Mouse (Mus musculus): ENCODE data around the gene Gm20388. TPM values are rescaled to one million over a fixed set of nuclear protein-coding genes. Genes with fewer than 3 reads are reported as not detected.

The Gm20388 gene
- total RNA-seq, 2 experiments from 2014 or later: 4.0 TPM; not detected in 1

DNA sequence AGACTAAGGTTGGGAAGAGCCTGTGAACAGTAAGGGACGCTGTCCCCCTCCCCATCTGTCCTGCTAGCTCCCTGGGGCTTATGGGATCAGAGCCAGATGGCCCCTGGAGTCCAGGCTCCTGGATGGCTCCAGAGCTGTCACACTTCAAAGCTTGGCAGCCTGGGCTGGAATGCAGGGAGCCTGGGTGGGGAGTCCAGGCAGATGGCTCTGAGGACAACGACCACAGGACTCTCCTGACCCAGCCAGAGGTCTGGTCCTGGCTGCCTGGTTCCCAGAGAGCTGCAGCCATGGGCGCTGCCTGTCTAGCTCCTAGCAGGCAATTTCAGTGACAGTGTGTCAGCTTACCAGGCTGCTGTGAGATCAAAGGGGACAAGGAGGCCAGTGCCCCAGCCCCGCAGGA lies 984.4 kb downstream of the Gm20388 start:
- DNase-seq: no peak

GRCm38 (mm10) chr8:120895600-120895999 lies 985.0 kb downstream of the Gm20388 start:
- no peak for DNase-seq

GRCm38 (mm10) chr8:120896203-120896602 lies 985.6 kb downstream of the Gm20388 start:
- no peak for DNase-seq

GRCm38 (mm10) chr8:120898008-120898407 lies 987.4 kb downstream of the Gm20388 start:
- DNase-seq: peak; percentile 18 to 53

GRCm38 (mm10) chr8:120898828-120899407 lies 988.3 kb downstream of the Gm20388 start:
- DNase-seq: no peak

- no peak for DNase-seq
These were observed 991.7 kb downstream of the Gm20388 start for GRCm38 (mm10) chr8:120902346-120902745.

DNA sequence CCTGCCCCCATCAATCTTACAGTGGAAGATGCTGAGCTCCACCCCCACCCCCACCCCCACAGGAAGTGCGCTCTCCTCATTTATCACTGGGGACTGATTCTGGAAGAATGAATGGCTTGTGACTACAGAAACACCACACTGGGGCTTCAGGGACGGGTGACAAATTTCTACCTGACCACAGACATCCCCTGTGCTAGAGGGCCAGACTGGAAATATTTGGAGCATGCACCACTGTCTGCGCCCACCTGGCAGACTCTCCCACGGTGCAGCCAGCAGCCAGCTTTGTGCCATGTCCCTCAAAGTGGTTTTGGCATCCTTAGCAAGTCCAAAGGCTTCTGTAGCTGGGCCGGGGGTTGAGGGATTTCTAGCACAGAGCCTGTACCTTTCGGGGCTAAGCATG lies 997.0 kb downstream of the Gm20388 start:
- DNase-seq: no peak

DNA sequence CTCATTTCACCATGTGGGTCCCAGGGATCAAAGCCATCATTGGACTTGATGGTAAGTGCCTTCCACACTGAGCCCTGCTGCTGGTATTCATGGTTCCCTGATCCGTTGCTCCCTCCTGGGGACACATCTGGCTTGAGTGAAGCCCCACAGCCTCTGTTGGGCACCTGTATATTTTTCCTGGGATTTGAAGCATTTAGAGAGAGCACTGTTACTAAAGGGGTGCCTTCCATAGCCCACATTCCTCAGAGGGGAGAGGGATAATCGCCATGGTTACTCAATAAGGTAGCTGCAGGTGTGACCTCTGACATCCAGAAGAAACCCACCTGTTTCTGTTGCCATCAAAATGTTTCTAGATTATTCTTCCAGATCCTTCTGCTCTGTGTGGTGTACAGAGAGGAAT lies 1000.3 kb downstream of the Gm20388 start:
- no peak for DNase-seq

DNA sequence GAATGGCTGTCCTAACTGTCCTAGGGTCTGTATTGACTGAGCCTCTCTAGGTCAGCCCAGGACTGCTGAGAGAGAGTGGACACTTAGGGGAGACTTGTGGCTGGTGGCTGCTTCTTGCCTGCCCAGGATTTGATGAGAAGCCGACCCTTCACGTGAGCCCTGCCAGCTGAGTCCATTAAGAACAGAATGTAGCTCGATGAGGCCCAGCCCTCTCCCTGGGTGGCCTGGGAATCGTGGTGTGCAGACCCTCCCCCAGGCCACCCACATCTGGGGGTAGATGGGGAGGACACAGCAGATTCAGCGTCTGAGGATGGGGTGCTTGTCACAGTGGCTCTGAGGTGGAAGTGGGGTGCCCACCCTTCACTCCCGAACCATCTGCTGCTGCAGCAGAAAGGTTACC lies 1001.8 kb downstream of the Gm20388 start:
- DNase-seq: no peak

GRCm38 (mm10) chr8:120916831-120917435 lies 1006.3 kb downstream of the Gm20388 start:
- peak in 1 of 2 experiments; percentile 5 for DNase-seq

DNA sequence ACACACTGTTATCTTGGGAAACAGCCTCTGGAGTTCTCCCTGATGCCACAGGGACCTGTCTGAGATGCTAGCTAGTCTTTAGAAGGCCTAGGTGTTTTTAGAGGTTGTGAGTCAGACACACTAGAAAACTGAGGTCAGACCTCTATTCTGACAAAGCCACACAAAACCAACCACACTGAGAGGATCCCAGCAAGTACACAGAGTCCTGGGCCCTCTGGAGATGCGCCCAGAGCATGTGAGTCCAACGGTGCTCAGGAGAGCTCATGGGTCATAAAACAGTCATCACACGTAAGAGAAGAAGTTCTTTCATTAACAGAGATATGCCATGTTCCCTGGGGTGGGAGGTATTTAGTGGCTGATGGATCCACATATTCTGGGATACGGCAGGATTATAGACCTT lies 1009.9 kb downstream of the Gm20388 start:
- no peak for DNase-seq

DNA sequence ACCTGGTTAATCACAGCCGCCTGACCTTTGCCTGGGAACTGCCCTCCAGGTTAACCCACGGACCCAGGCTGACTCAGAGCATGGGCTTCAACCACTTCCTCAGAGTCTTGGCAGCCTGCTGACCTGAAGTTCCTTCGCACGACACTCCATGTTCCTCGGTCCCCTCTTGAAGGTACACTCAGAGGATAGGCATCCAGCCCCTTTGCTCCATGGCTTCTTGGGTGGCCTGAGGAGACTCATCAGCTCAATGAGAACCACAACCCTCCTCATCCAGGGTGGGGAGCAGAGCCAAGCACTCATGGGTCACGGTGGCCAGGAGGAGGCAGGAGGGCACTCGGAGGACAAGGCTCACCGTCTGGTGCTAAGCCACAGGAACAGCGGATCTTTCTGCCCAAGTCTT lies 1015.6 kb downstream of the Gm20388 start:
- no peak for DNase-seq

DNA sequence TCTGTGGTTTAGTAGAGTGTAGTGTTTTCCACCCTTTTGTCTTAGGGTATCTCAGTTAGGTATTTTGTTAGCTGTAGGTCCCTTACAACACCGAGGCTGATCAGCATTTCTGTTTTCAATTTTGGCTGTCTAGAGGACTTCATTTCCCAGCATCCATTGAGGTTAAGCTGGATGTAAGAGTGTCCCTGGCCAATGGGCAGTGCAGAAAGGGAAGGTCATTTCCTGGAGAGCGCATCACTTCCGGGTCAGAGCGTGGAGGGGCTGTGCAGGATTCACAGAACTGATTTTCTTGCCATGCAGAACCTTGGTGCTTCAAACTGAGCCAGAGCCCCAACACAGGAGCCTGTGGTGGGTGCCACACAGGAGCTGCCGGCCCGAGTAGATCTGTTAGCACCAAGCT lies 1017.4 kb downstream of the Gm20388 start:
- no peak for DNase-seq

- no peak for DNase-seq
These were observed 1024.0 kb downstream of the Gm20388 start for GRCm38 (mm10) chr8:120934596-120934995.

- DNase-seq: no peak
These were observed 1026.0 kb downstream of the Gm20388 start for GRCm38 (mm10) chr8:120936685-120937084.

DNA sequence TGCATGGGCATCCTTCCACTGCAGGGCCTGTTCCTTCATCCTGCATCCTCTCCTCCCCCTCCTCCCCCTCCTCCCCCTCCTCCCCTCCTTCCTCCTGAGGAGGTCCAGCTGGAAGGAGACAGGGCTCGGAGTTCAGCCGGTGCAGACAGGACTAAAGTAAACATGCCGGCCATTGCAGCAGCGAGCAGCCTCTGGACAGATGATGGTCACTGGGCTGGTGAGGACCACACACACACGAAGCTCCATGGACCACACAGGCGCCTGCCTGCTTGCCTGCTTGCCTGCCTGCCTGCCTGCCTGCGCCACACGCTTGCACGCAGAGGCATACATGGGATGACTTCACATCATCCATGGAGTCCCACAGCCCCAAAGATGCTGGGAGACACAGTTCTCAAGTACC lies 1026.8 kb downstream of the Gm20388 start:
- no peak for DNase-seq

DNA sequence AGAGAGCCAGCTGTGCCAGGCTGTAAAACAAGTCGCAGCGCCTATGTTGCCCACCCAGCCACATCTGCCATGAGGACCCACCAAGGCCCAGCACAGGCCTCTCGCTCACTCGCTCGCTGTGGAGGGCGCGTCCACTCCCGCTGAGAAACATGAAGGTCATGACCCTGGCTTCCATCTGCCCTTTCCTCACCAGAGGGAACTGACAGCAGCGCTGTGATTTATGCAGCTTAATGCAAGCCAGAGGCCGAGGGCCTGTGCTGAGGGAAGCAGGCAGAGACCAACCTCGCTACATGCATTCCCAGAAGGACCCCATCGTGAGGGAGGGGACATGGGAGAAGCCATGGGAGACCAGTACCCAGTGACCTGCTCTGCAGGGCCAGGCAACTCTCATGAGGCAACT lies 1029.6 kb downstream of the Gm20388 start:
- no peak for DNase-seq

DNA sequence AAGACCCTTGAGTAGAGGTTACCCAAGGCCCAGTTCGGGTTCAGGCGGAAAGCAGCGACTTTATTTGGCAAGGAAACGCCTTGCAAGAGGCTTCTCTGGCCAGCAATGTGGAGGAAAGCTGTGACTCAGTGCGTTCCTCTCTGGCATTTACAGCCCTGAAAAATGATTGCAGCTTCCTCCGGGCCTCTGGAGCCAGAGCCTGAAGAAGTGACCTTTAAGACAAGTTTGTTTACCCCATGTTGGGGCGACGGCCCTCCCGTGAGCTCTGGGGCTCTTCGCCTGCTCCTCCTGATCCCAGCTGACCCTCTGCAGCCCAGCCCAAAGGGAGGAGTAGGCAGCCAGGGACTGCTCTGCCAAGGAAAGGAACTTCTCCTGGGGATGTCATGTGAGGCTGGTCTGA lies 1036.6 kb downstream of the Gm20388 start:
- peak; percentile 30 to 52 for DNase-seq

- peak in 1 of 2 experiments; percentile 39 for DNase-seq
These were observed 1037.5 kb downstream of the Gm20388 start for GRCm38 (mm10) chr8:120948050-120948595.

DNA sequence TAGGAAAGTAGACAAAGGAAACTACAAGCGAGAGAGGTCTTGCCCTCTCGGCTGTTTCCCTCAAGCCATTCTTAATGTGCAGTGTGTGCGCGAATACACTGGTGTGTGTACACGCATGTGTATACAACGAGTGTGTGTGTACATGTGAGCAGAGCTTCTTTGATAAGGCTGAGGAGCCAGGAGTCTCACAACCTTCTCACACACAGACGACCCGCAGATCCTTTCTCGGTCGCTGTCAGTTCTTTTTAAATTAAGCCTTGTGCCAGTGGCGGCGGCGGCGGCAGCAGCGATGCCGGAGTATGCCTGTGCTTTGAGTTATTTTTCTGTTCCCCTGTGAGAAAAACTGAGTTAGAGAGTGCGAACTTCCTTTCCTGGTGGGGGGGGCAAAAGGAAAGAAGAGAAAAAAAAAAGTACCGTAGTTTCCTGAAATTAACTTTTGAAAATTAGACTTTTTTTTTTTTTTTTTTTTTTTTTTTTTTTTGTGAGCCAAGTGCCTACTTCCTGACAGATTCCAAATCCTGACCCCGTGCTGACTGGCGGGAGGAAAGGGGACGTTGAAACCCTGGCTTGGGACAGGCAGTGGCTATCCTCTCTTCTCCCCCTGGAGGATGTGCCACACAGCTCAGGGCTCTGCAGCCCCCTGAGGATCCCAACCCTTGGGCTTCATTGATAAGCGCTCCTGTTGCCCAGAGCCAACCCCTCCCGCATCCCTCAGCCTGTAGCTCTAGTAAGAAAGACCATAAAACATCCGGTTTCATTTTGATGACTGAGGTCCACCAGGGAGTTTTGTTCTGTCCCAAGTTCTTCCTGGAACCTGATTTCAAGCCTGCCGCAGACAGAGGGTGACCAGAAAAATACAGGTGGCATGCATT lies 1038.2 kb downstream of the Gm20388 start:
- DNase-seq: no peak

DNA sequence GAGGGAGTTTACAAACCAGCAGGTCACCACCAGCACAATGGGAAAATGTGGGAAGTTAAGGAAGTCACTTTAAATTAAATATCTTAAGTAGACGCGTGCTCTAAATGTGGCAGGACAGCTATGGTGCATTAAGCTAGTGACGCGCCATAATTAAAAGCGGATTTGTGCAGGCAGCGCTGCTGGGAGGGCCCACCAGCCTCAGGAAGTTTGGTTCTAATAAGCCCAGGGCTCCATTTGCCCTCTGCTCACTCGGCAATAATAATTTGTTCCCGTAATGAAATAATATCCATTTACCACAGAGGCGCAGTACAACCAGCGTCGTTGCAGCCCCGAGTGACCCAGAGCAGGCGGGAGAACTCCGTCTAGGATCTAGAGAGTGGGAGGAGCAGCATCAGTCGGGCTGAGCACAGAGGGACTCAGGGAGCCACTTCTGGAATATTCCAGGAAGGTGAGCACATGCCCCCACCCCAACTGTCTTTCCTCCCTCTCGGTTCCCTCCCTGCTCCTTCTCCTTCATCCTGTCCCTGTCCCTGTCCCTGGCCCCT lies 1040.1 kb downstream of the Gm20388 start:
- no peak for DNase-seq

GRCm38 (mm10) chr8:120959470-120959891 lies 1048.8 kb downstream of the Gm20388 start:
- DNase-seq: no peak
